Mouse (Mus musculus) MEL (cell line): Measurements from ENCODE around the gene Slc39a11. TPM values are rescaled to one million over a fixed set of nuclear protein-coding genes. Genes with fewer than 3 reads are reported as not detected.

Experiments used
- DNase-seq: peaks from one replicate; pipeline ENCODE4 v3.0.0; 2011; ENCODE audit warnings: low read depth, low spot score
- H3K27ac ChIP-seq: 2 replicates; pipeline ENCODE4 v1.5.1; 2012; ENCODE audit warnings: low read depth, mild to moderate bottlenecking, control low read depth, low read length, moderate library complexity; ENCODE audit not compliant: control insufficient read depth
- H3K27me3 ChIP-seq, 2 experiments: fragments of 150-350 bp in 1 of 2; sonication (generic) in 1 of 2; 2 replicates each; pipeline ENCODE4 v1.6.1; 2012; ENCODE audit warnings: low read length in 2 of 2, mild to moderate bottlenecking in 2 of 2, improper control_type of control experiment in 1 of 2, moderate library complexity in 1 of 2; ENCODE audit not compliant: insufficient read depth in 2 of 2, control insufficient read depth in 1 of 2
- H3K36me3 ChIP-seq, 2 experiments: 2 replicates each; pipeline ENCODE4 v1.6.1; 2012 to 2014; ENCODE audit warnings: low read length in 2 of 2, improper control_type of control experiment in 1 of 2, inconsistent platforms in 1 of 2, mild to moderate bottlenecking in 1 of 2; ENCODE audit not compliant: insufficient read depth in 2 of 2, control insufficient read depth in 1 of 2
- H3K4me1 ChIP-seq, 2 experiments: fragments of 150-350 bp in 1 of 2; sonication (generic) in 1 of 2; 2 replicates each; pipeline ENCODE4 v1.6.1; 2012; ENCODE audit warnings: low read length in 2 of 2, improper control_type of control experiment in 1 of 2, mild to moderate bottlenecking in 1 of 2; ENCODE audit not compliant: insufficient read depth in 2 of 2, control insufficient read depth in 1 of 2
- H3K4me3 ChIP-seq, 2 experiments: fragments of 150-350 bp in 1 of 2; sonication (generic) in 1 of 2; 2 replicates each; pipeline ENCODE4 v1.5.1; 2012; ENCODE audit warnings: low read depth in 2 of 2, low read length in 2 of 2, mild to moderate bottlenecking in 2 of 2, moderate library complexity in 2 of 2, control low read depth in 1 of 2, improper control_type of control experiment in 1 of 2; ENCODE audit not compliant: control insufficient read depth in 1 of 2, insufficient read depth in 1 of 2
- H3K79me2 ChIP-seq: 2 replicates; pipeline ENCODE4 v1.6.1; 2012; ENCODE audit warnings: mild to moderate bottlenecking, low read length, moderate library complexity; ENCODE audit not compliant: control insufficient read depth, poor library complexity, insufficient read depth
- H3K9ac ChIP-seq: 2 replicates; pipeline ENCODE4 v1.6.1; 2012; ENCODE audit warnings: low read depth, mild to moderate bottlenecking, control low read depth, low read length, moderate library complexity; ENCODE audit not compliant: control insufficient read depth, poor library complexity, severe bottlenecking
- H3K9me3 ChIP-seq: fragments of 150-350 bp; sonication (generic); replicated peaks from 2 replicates; pipeline ENCODE4 v1.6.1; 2012; ENCODE audit warnings: mild to moderate bottlenecking, low read length, improper control_type of control experiment, moderate library complexity; ENCODE audit not compliant: insufficient read depth
- BHLHE40 ChIP-seq: IDR thresholded peaks from 2 replicates; pipeline ENCODE4 v1.6.1; 2012; ENCODE audit warnings: low read depth, mild to moderate bottlenecking, inconsistent platforms, low read length, improper control_type of control experiment, borderline replicate concordance
- CHD2 ChIP-seq: IDR thresholded peaks from 2 replicates; pipeline ENCODE4 v1.6.1; 2011; ENCODE audit warnings: low read length, improper control_type of control experiment
- E2F4 ChIP-seq: IDR thresholded peaks from 2 replicates; pipeline ENCODE4 v1.6.1; 2011; ENCODE audit warnings: low read depth, low read length, improper control_type of control experiment, borderline replicate concordance
- EP300 ChIP-seq, 2 experiments: IDR thresholded peaks; 2 replicates each; pipeline ENCODE4 v1.6.1; 2011; ENCODE audit warnings: improper control_type of control experiment in 2 of 2, low read length in 2 of 2, low read depth in 1 of 2, mild to moderate bottlenecking in 1 of 2
- ETS1 ChIP-seq: IDR thresholded peaks from 2 replicates; pipeline ENCODE4 v1.6.1; 2012; ENCODE audit warnings: low read depth, mild to moderate bottlenecking, inconsistent platforms, low read length, improper control_type of control experiment, moderate library complexity
- GABPA ChIP-seq: IDR thresholded peaks from 2 replicates; pipeline ENCODE4 v1.6.1; 2012; ENCODE audit warnings: low read depth, mild to moderate bottlenecking, inconsistent platforms, low read length, improper control_type of control experiment, moderate library complexity
- GATA1 ChIP-seq: IDR thresholded peaks from 2 replicates; pipeline ENCODE4 v1.6.1; 2011; ENCODE audit warnings: low read depth, low read length, improper control_type of control experiment
- HCFC1 ChIP-seq: IDR thresholded peaks from 2 replicates; pipeline ENCODE4 v1.6.1; 2012; ENCODE audit warnings: low read depth, mild to moderate bottlenecking, inconsistent platforms, low read length, improper control_type of control experiment, moderate library complexity
- MAX ChIP-seq: IDR thresholded peaks from 2 replicates; pipeline ENCODE4 v1.6.1; 2011; ENCODE audit warnings: low read length, improper control_type of control experiment
- MAZ ChIP-seq: IDR thresholded peaks from 2 replicates; pipeline ENCODE4 v1.6.1; 2012; ENCODE audit warnings: low read depth, mild to moderate bottlenecking, inconsistent platforms, low read length, improper control_type of control experiment
- MEF2A ChIP-seq: IDR thresholded peaks from 2 replicates; pipeline ENCODE4 v1.6.1; 2014; ENCODE audit warnings: low read depth, mild to moderate bottlenecking, inconsistent platforms, low read length, improper control_type of control experiment; ENCODE audit not compliant: poor library complexity, insufficient replicate concordance, severe bottlenecking; ENCODE audit errors: extremely low read depth
- MXI1 ChIP-seq: IDR thresholded peaks from 2 replicates; pipeline ENCODE4 v1.6.1; 2011; ENCODE audit warnings: mild to moderate bottlenecking, low read depth, low read length, improper control_type of control experiment
- MYB ChIP-seq: IDR thresholded peaks from 2 replicates; pipeline ENCODE4 v1.6.1; 2011; ENCODE audit warnings: mild to moderate bottlenecking, low read depth, low read length, improper control_type of control experiment
- MYC ChIP-seq: IDR thresholded peaks from 2 replicates; pipeline ENCODE4 v1.6.1; 2011; ENCODE audit warnings: low read depth, mild to moderate bottlenecking, low read length, improper control_type of control experiment, moderate library complexity
- POLR2AphosphoS2 ChIP-seq: IDR thresholded peaks from 2 replicates; pipeline ENCODE4 v1.6.1; 2011; ENCODE audit warnings: low read length, improper control_type of control experiment
- POLR2AphosphoS5 ChIP-seq: IDR thresholded peaks from 2 replicates; pipeline ENCODE4 v1.6.1; 2012; ENCODE audit warnings: low read depth, borderline replicate concordance, mild to moderate bottlenecking, inconsistent platforms, low read length, moderate library complexity, mixed read lengths
- SIN3A ChIP-seq: IDR thresholded peaks from 2 replicates; pipeline ENCODE4 v1.6.1; 2012; ENCODE audit warnings: low read length, improper control_type of control experiment, inconsistent platforms
- TAL1 ChIP-seq: IDR thresholded peaks from 2 replicates; pipeline ENCODE4 v1.6.1; 2012; ENCODE audit warnings: mild to moderate bottlenecking, inconsistent platforms, low read length, moderate library complexity, mixed read lengths
- TBP ChIP-seq: IDR thresholded peaks from 2 replicates; pipeline ENCODE4 v1.8.0; 2011; ENCODE audit warnings: low read depth, low read length, improper control_type of control experiment
- TCF12 ChIP-seq: IDR thresholded peaks from 2 replicates; pipeline ENCODE4 v1.6.1; 2014; ENCODE audit warnings: low read depth, mild to moderate bottlenecking, inconsistent platforms, low read length, improper control_type of control experiment, moderate library complexity
- USF1 ChIP-seq: IDR thresholded peaks from 2 replicates; pipeline ENCODE4 v1.6.1; 2014; ENCODE audit warnings: low read depth, mild to moderate bottlenecking, inconsistent platforms, low read length, improper control_type of control experiment, moderate library complexity
- ZMIZ1 ChIP-seq: IDR thresholded peaks from 2 replicates; pipeline ENCODE4 v1.6.1; 2012; ENCODE audit warnings: low read depth, mild to moderate bottlenecking, inconsistent platforms, low read length, improper control_type of control experiment, moderate library complexity
- ZNF384 ChIP-seq: IDR thresholded peaks from 2 replicates; pipeline ENCODE4 v1.6.1; 2012; ENCODE audit warnings: low read depth, mild to moderate bottlenecking, inconsistent platforms, low read length, improper control_type of control experiment
- polyA plus RNA-seq, 2 experiments: library from polyadenylated mRNA; stranded (reverse) in 1 of 2; unstranded in 1 of 2; fragments of >175 nt in 1 of 2; fragments of >200 nt in 1 of 2; gene quantifications; 2 replicates each; pipeline versions ENCODE4 v1.2.1 to v1.2.4; 2012; ENCODE audit warnings: low replicate concordance in 2 of 2, low read depth in 1 of 2; ENCODE audit not compliant: insufficient read length in 2 of 2, insufficient read depth in 1 of 2, missing spikeins in 1 of 2
- total RNA-seq: library from RNA; depleted of rRNA; stranded (reverse); fragments of 300-350 nt; gene quantifications from 2 replicates; pipeline ENCODE4 v1.2.3, GENCODE M21; 2012

Slc39a11 gene
- total and polyA plus RNA-seq, 3 experiments, result 34.2 to 45.6 TPM; not detected in 1

DNA sequence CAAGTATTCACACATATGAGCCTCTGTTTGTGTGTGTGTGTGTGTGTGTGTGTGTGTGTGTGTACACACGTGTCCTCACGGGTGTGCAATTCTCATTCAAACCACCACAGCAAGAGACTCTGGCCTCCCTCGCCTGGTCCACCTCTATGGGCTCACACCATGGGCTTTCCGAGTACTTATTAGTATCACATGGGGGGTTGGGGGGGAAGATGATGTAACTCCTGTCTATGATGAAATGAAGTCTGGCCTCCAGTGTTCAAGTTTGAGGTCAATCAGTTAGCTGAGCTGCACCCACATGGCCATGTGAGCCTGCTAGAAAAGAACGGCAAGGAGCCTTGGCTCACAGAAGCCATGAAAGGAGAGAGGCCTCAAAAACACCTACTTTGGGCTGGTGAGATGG lies 16.5 kb downstream of the Slc39a11 start:
- H3K9me3 ChIP-seq, result no peaks in the 10 kb centered on the region
- H3K27me3 ChIP-seq, result peaks cover 2 to 5% of the 10 kb centered on the region in 2 experiments
- TF ChIP-seq MAZ, result no peak
- TF ChIP-seq ETS1, result no peak
- TF ChIP-seq E2F4, result no peak
- TF ChIP-seq MXI1, result no peak
- no peak for TF ChIP-seq EP300 (IDR thresholded peaks at IDR 0.05; ENCODE audit: low read depth in 1 of 2, low read length in 2 of 2)
- no peak for TF ChIP-seq POLR2AphosphoS2
- TF ChIP-seq, all 39 proteins: peak for 0
- no peak overlapping the region for H3K9ac ChIP-seq
- H3K4me1 ChIP-seq, result no peaks in the 10 kb centered on the region
- no peak for DNase-seq
- no peak overlapping the region for H3K27ac ChIP-seq
- no peaks in the 10 kb centered on the region for H3K79me2 ChIP-seq
- H3K36me3 ChIP-seq, result no peaks in the 10 kb centered on the region
- H3K4me3 ChIP-seq, result no peak overlapping the region

DNA sequence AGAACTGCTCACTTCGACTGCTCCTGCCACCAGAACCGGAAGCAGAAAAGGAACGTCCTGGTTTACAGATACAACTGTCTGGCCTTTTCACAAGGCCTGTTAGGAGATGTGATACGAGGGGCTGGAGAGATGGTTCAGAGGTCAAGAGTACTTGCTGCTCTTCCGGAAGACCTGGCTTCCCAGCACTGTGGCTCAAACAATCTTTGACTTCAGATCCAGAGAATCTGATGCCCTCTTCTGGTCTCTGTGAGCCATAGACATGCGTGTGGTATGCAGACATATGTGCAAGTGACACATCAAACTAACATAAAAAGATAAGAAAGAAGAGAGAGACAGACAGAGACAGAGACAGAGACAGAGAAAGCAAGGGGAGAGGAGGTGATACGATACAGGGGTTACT lies 17.6 kb downstream of the Slc39a11 start:
- no peak for DNase-seq
- TF ChIP-seq MAZ (no peak), MYC (no peak), ZMIZ1 (no peak), SIN3A (no peak), ZNF384 (no peak), BHLHE40 (no peak), TCF12 (no peak), MYB (no peak), MEF2A (no peak), POLR2AphosphoS5 (no peak), MAX (no peak), GATA1 (no peak), TAL1 (no peak), HCFC1 (no peak), MXI1 (no peak), TBP (no peak), CHD2 (no peak), USF1 (no peak), GABPA (no peak)
- TF ChIP-seq, all 39 proteins: peak for 0
- Histone ChIP-seq H3K36me3 (no peaks in the 10 kb centered on the region), H3K79me2 (no peaks in the 10 kb centered on the region), H3K9me3 (no peaks in the 10 kb centered on the region), H3K4me3 (no peak overlapping the region), H3K27me3 (peaks cover 2% of the 10 kb centered on the region in 2 experiments), H3K4me1 (no peaks in the 10 kb centered on the region), H3K9ac (no peak overlapping the region), H3K27ac (no peak overlapping the region)
